Mouse (Mus musculus): ENCODE measurements at regions not wholly inside any gene's neighbourhood (a gene's known extent, or its start where the extent isn't known, plus 50 kb on each side); places are given as distances from the start of the nearest gene placed in this dataset.

DNA sequence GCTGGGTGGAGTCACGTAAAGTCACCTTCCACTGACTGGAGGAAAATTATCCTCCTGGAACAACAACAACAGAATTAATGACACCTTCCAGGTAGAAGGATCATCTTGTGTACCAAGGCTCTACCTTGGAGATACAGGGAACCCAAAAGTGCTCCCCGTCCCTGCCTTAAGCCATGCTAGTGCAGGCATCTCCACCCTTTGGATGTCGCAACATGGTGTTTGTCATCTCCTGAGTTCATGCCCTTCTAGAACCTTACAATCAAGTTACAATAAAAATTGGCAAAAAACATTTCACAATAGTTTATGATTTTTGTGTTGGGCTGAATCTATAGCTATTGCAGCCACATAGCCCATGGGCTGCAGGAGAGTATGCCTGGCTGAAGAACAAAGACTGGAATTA is 305.5 kb downstream of the Epha4 start:
- Histone ChIP-seq H3K9me3 (replicated peaks; ENCODE audit: control insufficient read depth, insufficient read depth, low read length, poor library complexity, severe bottlenecking) (no peaks in the 10 kb centered on the region), H3K27ac (ENCODE audit: insufficient read depth, low read length) (no peak overlapping the region), H3K9ac (ENCODE audit: low read depth, poor library complexity, severe bottlenecking) (no peak overlapping the region), H3K27me3 (ENCODE audit: control insufficient read depth, insufficient read depth, low read length, poor library complexity, severe bottlenecking) (no peaks in the 10 kb centered on the region), H3K4me1 (ENCODE audit: control insufficient read depth, insufficient read depth, low read length) (no peaks in the 10 kb centered on the region), H3K4me3 (ENCODE audit: low read depth, low read length) (no peak overlapping the region), H3K36me3 (ENCODE audit: control insufficient read depth, insufficient read depth, low read length, poor library complexity, severe bottlenecking) (no peaks in the 10 kb centered on the region)
- TF ChIP-seq EP300 (IDR thresholded peaks at IDR 0.05; ENCODE audit: insufficient read depth, low read depth, low read length) (no peak), CTCF (IDR thresholded peaks at IDR 0.05; ENCODE audit: low read depth, low read length) (no peak), POLR2A (IDR thresholded peaks at IDR 0.05; ENCODE audit: insufficient read depth, low read length) (no peak)

- H3K4me1 ChIP-seq (ENCODE audit: control insufficient read depth, insufficient read depth, low read length): no peaks in the 10 kb centered on the region
- no peaks in the 10 kb centered on the region for H3K9me3 ChIP-seq (replicated peaks; ENCODE audit: control insufficient read depth, insufficient read depth, low read length, poor library complexity, severe bottlenecking)
- H3K27me3 ChIP-seq (ENCODE audit: control insufficient read depth, insufficient read depth, low read length, poor library complexity, severe bottlenecking): no peaks in the 10 kb centered on the region
- H3K27ac ChIP-seq (ENCODE audit: insufficient read depth, low read length): no peak overlapping the region
- no peak overlapping the region for H3K4me3 ChIP-seq (ENCODE audit: low read depth, low read length)
- TF ChIP-seq POLR2A (IDR thresholded peaks at IDR 0.05; ENCODE audit: insufficient read depth, low read length) (no peak), CTCF (IDR thresholded peaks at IDR 0.05; ENCODE audit: low read depth, low read length) (no peak), EP300 (IDR thresholded peaks at IDR 0.05; ENCODE audit: insufficient read depth, low read depth, low read length) (no peak)
- no peak overlapping the region for H3K9ac ChIP-seq (ENCODE audit: low read depth, poor library complexity, severe bottlenecking)
- no peaks in the 10 kb centered on the region for H3K36me3 ChIP-seq (ENCODE audit: control insufficient read depth, insufficient read depth, low read length, poor library complexity, severe bottlenecking)
These were observed 301.3 kb downstream of the Epha4 start for GRCm38 (mm10) chr1:77213462-77214098.

GRCm38 (mm10) chr1:77219488-77220321 is 295.2 kb downstream of the Epha4 start:
- Histone ChIP-seq H3K27me3 (ENCODE audit: control insufficient read depth, insufficient read depth, low read length, poor library complexity, severe bottlenecking) (no peaks in the 10 kb centered on the region), H3K4me1 (ENCODE audit: control insufficient read depth, insufficient read depth, low read length) (no peaks in the 10 kb centered on the region), H3K9me3 (replicated peaks; ENCODE audit: control insufficient read depth, insufficient read depth, low read length, poor library complexity, severe bottlenecking) (no peaks in the 10 kb centered on the region; the same call in 1 of the 2 replicates), H3K27ac (ENCODE audit: insufficient read depth, low read length) (no peak overlapping the region), H3K4me3 (ENCODE audit: low read depth, low read length) (no peak overlapping the region), H3K9ac (ENCODE audit: low read depth, poor library complexity, severe bottlenecking) (no peak overlapping the region), H3K36me3 (ENCODE audit: control insufficient read depth, insufficient read depth, low read length, poor library complexity, severe bottlenecking) (no peaks in the 10 kb centered on the region)
- no peak for TF ChIP-seq POLR2A (IDR thresholded peaks at IDR 0.05; ENCODE audit: insufficient read depth, low read length)
- TF ChIP-seq EP300 (IDR thresholded peaks at IDR 0.05; ENCODE audit: insufficient read depth, low read depth, low read length): 0 out of 2 replicates have a peak, but pooled peaks have one; percentile 30

DNA sequence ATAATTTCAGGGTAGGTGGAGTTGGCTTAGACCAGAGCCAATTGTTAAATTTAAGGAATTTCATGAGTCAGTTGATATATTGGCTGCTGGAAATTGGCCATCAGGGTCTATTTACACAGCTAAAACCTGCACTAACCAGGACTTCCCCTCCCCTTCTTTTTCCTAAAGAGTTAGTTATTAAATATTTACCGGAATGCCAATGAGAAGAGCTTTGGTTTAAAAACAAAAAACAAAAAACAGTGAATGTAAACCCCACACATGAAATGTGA is 294.6 kb downstream of the Epha4 start:
- no peaks in the 10 kb centered on the region; the same call in 1 of the 2 replicates for H3K9me3 ChIP-seq (replicated peaks; ENCODE audit: control insufficient read depth, insufficient read depth, low read length, poor library complexity, severe bottlenecking)

GRCm38 (mm10) chr1:77220783-77221182 is 294.1 kb downstream of the Epha4 start:
- no peak overlapping the region for H3K27ac ChIP-seq (ENCODE audit: insufficient read depth, low read length)
- no peaks in the 10 kb centered on the region for H3K4me1 ChIP-seq (ENCODE audit: control insufficient read depth, insufficient read depth, low read length)
- no peak overlapping the region for H3K9ac ChIP-seq (ENCODE audit: low read depth, poor library complexity, severe bottlenecking)
- H3K36me3 ChIP-seq (ENCODE audit: control insufficient read depth, insufficient read depth, low read length, poor library complexity, severe bottlenecking): no peaks in the 10 kb centered on the region
- no peaks in the 10 kb centered on the region for H3K27me3 ChIP-seq (ENCODE audit: control insufficient read depth, insufficient read depth, low read length, poor library complexity, severe bottlenecking)
- no peaks in the 10 kb centered on the region; the same call in 1 of the 2 replicates for H3K9me3 ChIP-seq (replicated peaks; ENCODE audit: control insufficient read depth, insufficient read depth, low read length, poor library complexity, severe bottlenecking)
- no peak overlapping the region for H3K4me3 ChIP-seq (ENCODE audit: low read depth, low read length)
- no peak for TF ChIP-seq CTCF (IDR thresholded peaks at IDR 0.05; ENCODE audit: low read depth, low read length)
- TF ChIP-seq EP300 (IDR thresholded peaks at IDR 0.05; ENCODE audit: insufficient read depth, low read depth, low read length): no peak
- no peak for TF ChIP-seq POLR2A (IDR thresholded peaks at IDR 0.05; ENCODE audit: insufficient read depth, low read length)

More for the DNA sequence above, 294.6 kb downstream of the Epha4 start:
- no peaks in the 10 kb centered on the region for H3K4me1 ChIP-seq (ENCODE audit: control insufficient read depth, insufficient read depth, low read length)
- H3K36me3 ChIP-seq (ENCODE audit: control insufficient read depth, insufficient read depth, low read length, poor library complexity, severe bottlenecking): no peaks in the 10 kb centered on the region
- no peak overlapping the region for H3K27ac ChIP-seq (ENCODE audit: insufficient read depth, low read length)
- H3K9ac ChIP-seq (ENCODE audit: low read depth, poor library complexity, severe bottlenecking): no peak overlapping the region
- TF ChIP-seq CTCF (IDR thresholded peaks at IDR 0.05; ENCODE audit: low read depth, low read length) (no peak), EP300 (IDR thresholded peaks at IDR 0.05; ENCODE audit: insufficient read depth, low read depth, low read length) (no peak), POLR2A (IDR thresholded peaks at IDR 0.05; ENCODE audit: insufficient read depth, low read length) (no peak)
- no peak overlapping the region for H3K4me3 ChIP-seq (ENCODE audit: low read depth, low read length)
- no peaks in the 10 kb centered on the region for H3K27me3 ChIP-seq (ENCODE audit: control insufficient read depth, insufficient read depth, low read length, poor library complexity, severe bottlenecking)

GRCm38 (mm10) chr1:77221900-77222299 is 293.0 kb downstream of the Epha4 start:
- no peaks in the 10 kb centered on the region for H3K27me3 ChIP-seq (ENCODE audit: control insufficient read depth, insufficient read depth, low read length, poor library complexity, severe bottlenecking)
- H3K4me1 ChIP-seq (ENCODE audit: control insufficient read depth, insufficient read depth, low read length): no peaks in the 10 kb centered on the region
- no peaks in the 10 kb centered on the region; the same call in 1 of the 2 replicates for H3K9me3 ChIP-seq (replicated peaks; ENCODE audit: control insufficient read depth, insufficient read depth, low read length, poor library complexity, severe bottlenecking)
- no peak overlapping the region for H3K9ac ChIP-seq (ENCODE audit: low read depth, poor library complexity, severe bottlenecking)
- H3K27ac ChIP-seq (ENCODE audit: insufficient read depth, low read length): no peak overlapping the region
- TF ChIP-seq POLR2A (IDR thresholded peaks at IDR 0.05; ENCODE audit: insufficient read depth, low read length) (no peak), CTCF (IDR thresholded peaks at IDR 0.05; ENCODE audit: low read depth, low read length) (no peak), EP300 (IDR thresholded peaks at IDR 0.05; ENCODE audit: insufficient read depth, low read depth, low read length) (no peak)
- H3K36me3 ChIP-seq (ENCODE audit: control insufficient read depth, insufficient read depth, low read length, poor library complexity, severe bottlenecking): no peaks in the 10 kb centered on the region
- no peak overlapping the region for H3K4me3 ChIP-seq (ENCODE audit: low read depth, low read length)
